Mouse (Mus musculus) E14TG2a.4 (cell line): Measurements from ENCODE around the gene St3gal3.

ENCODE experiments used
- CTCF ChIP-seq: conservative IDR thresholded peaks from 2 replicates; pipeline ENCODE4 v1.5.1; 2014; ENCODE audit warnings: low read length
- NANOG ChIP-seq: IDR thresholded peaks from 2 replicates; pipeline ENCODE4 v1.6.1; 2014; ENCODE audit warnings: borderline replicate concordance, low read length, mixed read lengths
- POU5F1 ChIP-seq: IDR thresholded peaks from 2 replicates; pipeline ENCODE4 v1.6.1; 2014; ENCODE audit warnings: low read length, borderline replicate concordance

- TF ChIP-seq CTCF (no peak), NANOG (no peak), POU5F1 (no peak)
These were observed 91.2 kb downstream of the St3gal3 start for GRCm38 (mm10) chr4:118043331-118044002.
